Mouse (Mus musculus) cerebellum, postnatal 4 days (tissue): ENCODE data around the gene C2cd4a.

ENCODE experiments used
- DNase-seq, 2 experiments: peaks; one replicate each; pipeline ENCODE4 v3.0.0; 2022; ENCODE audit warnings: low spot score in 2 of 2, mixed read lengths in 1 of 2

Gene C2cd4a

DNA sequence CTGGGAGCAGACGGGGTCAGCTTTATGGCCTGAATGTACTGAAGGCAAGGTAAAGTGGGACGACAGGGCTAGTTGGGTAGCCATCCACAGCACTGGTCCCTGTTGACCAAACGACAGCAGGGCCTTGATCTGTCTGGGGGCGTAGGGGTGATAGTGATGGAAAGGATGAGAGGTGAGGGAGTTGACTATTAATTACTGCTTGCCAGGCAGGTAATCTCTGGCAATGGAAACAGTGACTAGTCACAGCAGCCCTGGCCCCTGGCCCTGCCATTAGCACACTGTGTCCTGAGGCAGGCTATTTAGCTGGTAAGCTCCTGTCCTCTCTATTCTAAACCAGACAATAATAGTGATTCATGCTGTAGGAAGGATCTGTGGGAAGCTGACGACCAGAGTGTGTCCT is 39.7 kb downstream of the C2cd4a start:
- no peak for DNase-seq

- DNase-seq = no peak
Measured at GRCm38 (mm10) chr9:67787671-67788070, 44.5 kb downstream of the C2cd4a start.

GRCm38 (mm10) chr9:67786311-67786710 is 45.8 kb downstream of the C2cd4a start:
- DNase-seq = no peak

DNA sequence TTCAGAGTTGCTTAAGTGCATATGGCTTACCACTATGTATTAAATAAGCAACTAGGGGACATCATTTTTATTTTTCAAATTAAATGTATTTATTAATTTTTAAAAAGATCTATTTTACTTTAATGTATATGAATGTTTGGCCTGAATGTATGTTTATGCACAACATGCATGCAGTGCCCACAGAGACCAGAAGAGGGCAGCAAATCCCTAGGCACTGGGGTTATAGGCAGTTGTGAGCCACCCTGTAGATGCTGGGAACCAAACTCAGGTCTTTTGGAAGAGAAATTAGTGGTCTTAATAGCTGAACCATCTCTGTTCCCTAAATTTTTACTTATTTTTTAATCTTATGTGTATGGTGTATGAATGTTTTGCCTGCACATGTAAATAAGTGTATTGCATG is 48.2 kb downstream of the C2cd4a start:
- no peak for DNase-seq

DNA sequence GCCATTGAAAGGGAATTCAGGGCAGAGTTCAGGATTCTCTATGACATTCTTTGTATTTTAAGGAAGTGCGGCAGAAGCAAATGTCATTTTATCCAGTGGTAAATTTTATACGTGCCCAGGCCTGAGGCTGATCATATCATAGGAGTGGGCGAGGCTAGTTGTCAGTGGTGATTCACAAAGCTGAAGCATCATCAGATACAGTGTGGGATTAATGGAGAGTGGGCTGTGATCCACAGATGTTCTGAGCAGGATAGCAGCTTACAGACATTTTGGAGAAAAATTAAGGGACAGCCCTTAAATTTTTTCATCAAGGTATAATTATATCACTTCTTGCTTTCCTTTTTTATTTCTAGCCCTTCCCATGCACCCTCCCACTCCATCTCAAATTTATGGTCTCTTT is 48.7 kb downstream of the C2cd4a start:
- no peak for DNase-seq

GRCm38 (mm10) chr9:67782786-67783185 is 49.3 kb downstream of the C2cd4a start:
- no peak for DNase-seq
